Mouse (Mus musculus) heart, embryonic 12.5 days (tissue): Measurements from ENCODE around the gene Pars2. TPM values are rescaled to one million over a fixed set of nuclear protein-coding genes. Genes with fewer than 3 reads are reported as not detected.

Source experiments
- ATAC-seq: fragments of 200-750 bp; cut with Nextera tagmentation; 2 replicates; pipeline ENCODE4 v1.8.0; 2017; ENCODE audit warnings: moderate TSS enrichment, moderate library complexity; ENCODE audit not compliant: insufficient number of reproducible peaks, low FRiP score
- H3K27ac ChIP-seq: fragments of 300-500 bp; sonication (generic); 2 replicates; pipeline ENCODE4 v1.5.1; 2016; ENCODE audit warnings: mild to moderate bottlenecking, moderate library complexity; ENCODE audit not compliant: poor library complexity, severe bottlenecking
- H3K27me3 ChIP-seq: fragments of 300-500 bp; sonication (generic); replicated peaks from 2 replicates; pipeline ENCODE4 v1.6.1; 2016; ENCODE audit warnings: mild to moderate bottlenecking, moderate library complexity
- H3K36me3 ChIP-seq: fragments of 300-500 bp; sonication (generic); 2 replicates; pipeline ENCODE4 v1.6.1; 2016; ENCODE audit warnings: mild to moderate bottlenecking, moderate library complexity
- H3K4me1 ChIP-seq: fragments of 300-500 bp; sonication (generic); replicated peaks from 2 replicates; pipeline ENCODE4 v1.6.1; 2016; ENCODE audit warnings: mild to moderate bottlenecking
- H3K4me2 ChIP-seq: fragments of 300-500 bp; sonication (generic); 2 replicates; pipeline ENCODE4 v1.6.1; 2016; ENCODE audit warnings: mild to moderate bottlenecking, moderate library complexity
- H3K4me3 ChIP-seq: fragments of 300-500 bp; sonication (generic); 2 replicates; pipeline ENCODE4 v1.5.1; 2016; ENCODE audit warnings: mild to moderate bottlenecking
- H3K9ac ChIP-seq: fragments of 300-500 bp; sonication (generic); 2 replicates; pipeline ENCODE4 v1.6.1; 2016; ENCODE audit warnings: mild to moderate bottlenecking, moderate library complexity
- H3K9me3 ChIP-seq: fragments of 300-500 bp; sonication (generic); replicated peaks from 2 replicates; pipeline ENCODE4 v1.6.1; 2016; ENCODE audit warnings: mild to moderate bottlenecking, moderate library complexity
- WGBS: fragments of 180-500 bp; shearing (Covaris S2); methylation state at CpG from one replicate; pipeline ENCODE4 v1.1.7; 2016; 5-methylcytosine and 5-hydroxymethylcytosine counted together
- polyA plus RNA-seq: library from polyadenylated mRNA; unstranded; fragments of >200 nt; fragmentation: Nextera tagmentation; extraction: Ambion mirVana; gene quantifications from 2 replicates; pipeline ENCODE4 v1.2.1, GENCODE M21; 2016

The Pars2 gene
- polyA plus RNA-seq, 1 experiment from 2014 or later = 13.6 TPM

GRCm38 (mm10) chr4:106704416-106704815 is 53.5 kb downstream of the Pars2 start:
- 62% methylated on average over 11 of the region's 11 CpGs for WGBS
- Histone ChIP-seq H3K9me3 (no peaks in the 10 kb centered on the region), H3K27ac (no peak overlapping the region), H3K4me1 (peaks cover 10% of the 10 kb centered on the region; the same call in 1 of the 2 replicates), H3K36me3 (no peaks in the 10 kb centered on the region), H3K4me2 (no peak overlapping the region), H3K27me3 (peaks cover 32% of the 10 kb centered on the region), H3K4me3 (no peak overlapping the region), H3K9ac (no peak overlapping the region)
- no peak for ATAC-seq

Other genes with a start within 250 kb of the Pars2 start
- 0.54 and 1.2 TPM in 2 replicates for gene Pcsk9, start 186.7 kb upstream of the Pars2 start, polyA plus RNA-seq
- not detected in 2 replicates for gene Bsnd, start 158.8 kb upstream of the Pars2 start, polyA plus RNA-seq
- gene Dhcr24, start 90.0 kb upstream of the Pars2 start, polyA plus RNA-seq = 3.9 and 4.7 TPM in 2 replicates
- 0.50 and 1.5 TPM in 2 replicates for gene Lexm, start 33.8 kb upstream of the Pars2 start, polyA plus RNA-seq
- 0.57 and 0.91 TPM in 2 replicates for gene Ttc22, start 28.6 kb upstream of the Pars2 start, polyA plus RNA-seq
- 55.6 and 57.7 TPM in 2 replicates for gene Ttc4, start 27.9 kb downstream of the Pars2 start, polyA plus RNA-seq
- 0.35 and 0.80 TPM in 2 replicates for gene Mroh7, start 79.9 kb downstream of the Pars2 start, polyA plus RNA-seq
- 0.13 TPM in 1 of 2 replicates, not detected in the other for gene Fam151a, start 82.8 kb downstream of the Pars2 start, polyA plus RNA-seq
- gene Acot11, start 153.9 kb downstream of the Pars2 start, polyA plus RNA-seq = 4.1 and 5.6 TPM in 2 replicates